In the genomic region with DNA sequence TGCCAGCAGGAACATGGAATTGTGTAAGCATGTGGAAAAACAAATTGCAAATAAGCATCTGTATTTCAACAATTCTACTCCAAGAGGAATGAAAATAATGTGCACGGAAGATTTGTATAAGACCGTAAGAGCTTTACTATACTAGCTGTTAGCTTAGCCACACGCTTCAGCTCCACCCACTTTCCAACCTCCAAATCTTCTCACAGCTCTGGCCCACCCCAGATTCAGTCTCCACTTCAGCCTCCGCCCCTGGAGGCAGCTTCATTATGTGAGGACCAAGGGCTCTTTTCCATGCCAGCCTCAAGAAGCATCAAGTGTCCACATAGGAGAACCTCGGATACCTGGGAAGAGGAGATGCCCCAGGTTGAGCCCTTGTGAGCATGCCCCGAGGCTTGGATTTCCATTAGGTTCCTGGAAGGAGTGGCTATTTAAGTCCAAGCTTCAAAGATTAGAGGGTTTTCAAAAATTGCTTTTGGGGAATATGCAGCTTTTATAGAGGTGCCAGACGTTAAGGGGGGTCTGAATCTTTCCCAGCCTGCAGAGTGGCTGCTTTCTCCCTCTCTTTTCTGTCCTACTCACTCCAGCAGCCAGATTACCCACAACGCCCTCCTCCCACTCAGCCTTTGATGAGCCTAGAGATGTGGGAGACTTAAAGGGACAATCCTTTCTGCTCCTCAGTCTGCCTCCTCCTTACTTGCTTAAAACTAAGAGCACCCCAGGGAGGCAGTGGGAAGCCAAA, we compare ENCODE assay signal across 16 mouse cellular contexts. TPM values are rescaled to one million over a fixed set of nuclear protein-coding genes. Genes with fewer than 3 reads are reported as not detected.
DNase-seq lines count a peak whose midpoint lies in the region; ATAC-seq and TF ChIP-seq lines count a peak whose summit lies in the region.
"Had no signal": no experiment of that assay in that cellular context is flagged by ENCODE, and none has a peak within 500 bp of the region (broad histone marks: within the 10 kb centered on the region; RNA-seq: fewer than 3 reads in every experiment).

No protein-coding gene starts in this region.

- ATAC-seq in liver, embryonic 12.5 days = no peak
- ATAC-seq in megakaryocyte progenitor cell, adult 5-6 weeks (replicated peaks; ENCODE audit: poor library complexity) = no peak
- ATAC-seq: intestine, embryonic 16.5 days had no signal

- H3K4me2 ChIP-seq in liver, embryonic 12.5 days = no peak overlapping the region
- H3K4me2 ChIP-seq: liver, embryonic 11.5 days; stomach, embryonic 15.5 days had no signal

- peak overlapping the region; percentile 44; the same call in 1 of the 2 replicates for H3K27ac ChIP-seq in layer of hippocampus, adult 2 months
- peak overlapping the region; percentile 96 for H3K27ac ChIP-seq in olfactory bulb, adult 2 months (ENCODE audit: insufficient read depth, low read depth, low read length)
- H3K27ac ChIP-seq in liver, embryonic 12.5 days = no peak overlapping the region
- H3K27ac ChIP-seq: stomach, embryonic 15.5 days had no signal

- no peak for TF ChIP-seq POLR2A in olfactory bulb, adult 2 months (IDR thresholded peaks at IDR 0.05; ENCODE audit: insufficient read depth, low read depth, low read length)

- H3K4me1 ChIP-seq in olfactory bulb, adult 2 months (ENCODE audit: control insufficient read depth, insufficient read depth, low read length) = peaks cover 10% of the 10 kb centered on the region
- H3K4me1 ChIP-seq in liver, embryonic 12.5 days = no peaks in the 10 kb centered on the region
- H3K4me1 ChIP-seq: stomach, embryonic 15.5 days had no signal

- H3K9me3 ChIP-seq in liver, embryonic 12.5 days (replicated peaks) = no peaks in the 10 kb centered on the region
- H3K9me3 ChIP-seq: stomach, embryonic 15.5 days had no signal

- WGBS in olfactory bulb, adult 2 months = 24% methylated on average over 8 of the region's 8 CpGs
- 58% methylated on average over 8 of the region's 8 CpGs for WGBS in liver, embryonic 12.5 days (ENCODE audit: insufficient replicate concordance)

- no peak overlapping the region for H3K4me3 ChIP-seq in layer of hippocampus, adult 2 months
- H3K4me3 ChIP-seq in olfactory bulb, adult 2 months (ENCODE audit: insufficient read depth, low read depth, low read length) = peak overlapping the region; percentile 18
- H3K4me3 ChIP-seq in liver, embryonic 12.5 days = no peak overlapping the region
- H3K4me3 ChIP-seq: myocyte; stomach, embryonic 15.5 days had no signal

- no peak overlapping the region for H3K9ac ChIP-seq in liver, embryonic 12.5 days
- H3K9ac ChIP-seq: stomach, embryonic 15.5 days had no signal

- no peaks in the 10 kb centered on the region for H3K36me3 ChIP-seq in liver, embryonic 12.5 days
- H3K36me3 ChIP-seq: stomach, embryonic 15.5 days had no signal

- H3K27me3 ChIP-seq in liver, embryonic 12.5 days (replicated peaks) = no peaks in the 10 kb centered on the region
- H3K27me3 ChIP-seq: stomach, embryonic 15.5 days had no signal

- DNase-seq in layer of hippocampus, adult 2 months (ENCODE audit: low spot score in 2 of 2) = peak in 1 of 2 experiments; percentile 34
- DNase-seq in layer of hippocampus, adult 11-12 months (ENCODE audit: low spot score) = no peak
- peak; percentile 24 for DNase-seq in ES-CJ7 (ENCODE audit: low read depth, low spot score)
- peak; percentile 63 to 76 for DNase-seq in frontal cortex, adult 2 months (ENCODE audit: extremely low spot score in 1 of 2, low spot score in 1 of 2)
- DNase-seq in adrenal gland, postnatal 36 days = no peak
- DNase-seq: adrenal gland, postnatal 10 days; cerebellum, adult 18-20 months; heart, postnatal 36 days; kidney, postnatal 4 days had no signal

- TF ChIP-seq CTCF in layer of hippocampus, adult 2 months (conservative IDR thresholded peaks at IDR 0.05) = no peak
- TF ChIP-seq CTCF in olfactory bulb, adult 2 months (IDR thresholded peaks at IDR 0.05; ENCODE audit: insufficient read depth, low read depth, low read length) = no peak

RNA-seq across cellular contexts. Expression of a gene that starts 12.7 kb away (rescaled TPM):
- 100 to 1,000 TPM; 132 TPM for total RNA-seq in layer of hippocampus, adult 2 months (2021)
- 196 and 214 TPM in 2 replicates for polyA plus RNA-seq in frontal cortex, adult 2 months (2012; rRNA removed)
- polyA plus RNA-seq in olfactory bulb, adult 2 months (2012; ENCODE audit: insufficient read depth, insufficient read length, low replicate concordance, missing spikeins) = not detected in 2 replicates
- total RNA-seq in adrenal gland, postnatal 36 days (2021) = 10 to 100 TPM; 60.6 to 74.5 TPM
- 35.6 and 38.2 TPM in 2 replicates for polyA plus RNA-seq in liver, embryonic 12.5 days (2016; fragmentation: Nextera tagmentation; extraction: Ambion mirVana)
- 63.0 and 69.0 TPM in 2 replicates for total RNA-seq in megakaryocyte progenitor cell, adult 5-6 weeks (2015)
- total RNA-seq in megakaryocyte progenitor cell, adult 5-6 weeks (2017) = 36.3 and 36.9 TPM in 2 replicates

Comparison
In these comparisons a context has a peak if more than half of its experiments do, and no peak if none do; other contexts are left out.
1. DNase-seq: peak in ES-CJ7 (single experiment) and frontal cortex, adult 2 months (2 of 2); none in layer of hippocampus, adult 11-12 months (single experiment) and adrenal gland, postnatal 36 days (0 of 2).